Mouse (Mus musculus) liver, postnatal 0 days (tissue): ENCODE measurements at regions not wholly inside any gene's neighbourhood (a gene's known extent, or its start where the extent isn't known, plus 50 kb on each side); places are given as distances from the start of the nearest gene placed in this dataset.

Experiments used
- CTCF ChIP-seq: sonication (generic); IDR thresholded peaks from 2 replicates; pipeline ENCODE4 v1.5.1; 2016; ENCODE audit warnings: antibody characterized with exemption, low read depth
- EP300 ChIP-seq: IDR thresholded peaks from 2 replicates; pipeline ENCODE4 v1.6.1; 2016; ENCODE audit warnings: antibody characterized with exemption, low read depth, mild to moderate bottlenecking

GRCm38 (mm10) chr13:42565291-42566058 is 114.9 kb upstream of the Phactr1 start:
- no peak for TF ChIP-seq CTCF
- TF ChIP-seq EP300: peak; percentile 54; the same call in 1 of the 2 replicates
